Mouse (Mus musculus) liver, adult 2 months (tissue): ENCODE results near the gene Uqcc1.
A peak's percentile ranks its signal among the peaks of the same experiment; 100 is the strongest.

Source experiments
- CTCF ChIP-seq: fragments of 200-500 bp; IDR thresholded peaks from 2 replicates; pipeline ENCODE4 v1.5.1; 2011; ENCODE audit warnings: low read depth, low read length, control low read depth
- POLR2A ChIP-seq: fragments of 200-500 bp; IDR thresholded peaks from 2 replicates; pipeline ENCODE4 v1.6.1; 2011; ENCODE audit warnings: low read length, control low read depth; ENCODE audit not compliant: insufficient read depth; ENCODE audit errors: extremely low read depth

DNA sequence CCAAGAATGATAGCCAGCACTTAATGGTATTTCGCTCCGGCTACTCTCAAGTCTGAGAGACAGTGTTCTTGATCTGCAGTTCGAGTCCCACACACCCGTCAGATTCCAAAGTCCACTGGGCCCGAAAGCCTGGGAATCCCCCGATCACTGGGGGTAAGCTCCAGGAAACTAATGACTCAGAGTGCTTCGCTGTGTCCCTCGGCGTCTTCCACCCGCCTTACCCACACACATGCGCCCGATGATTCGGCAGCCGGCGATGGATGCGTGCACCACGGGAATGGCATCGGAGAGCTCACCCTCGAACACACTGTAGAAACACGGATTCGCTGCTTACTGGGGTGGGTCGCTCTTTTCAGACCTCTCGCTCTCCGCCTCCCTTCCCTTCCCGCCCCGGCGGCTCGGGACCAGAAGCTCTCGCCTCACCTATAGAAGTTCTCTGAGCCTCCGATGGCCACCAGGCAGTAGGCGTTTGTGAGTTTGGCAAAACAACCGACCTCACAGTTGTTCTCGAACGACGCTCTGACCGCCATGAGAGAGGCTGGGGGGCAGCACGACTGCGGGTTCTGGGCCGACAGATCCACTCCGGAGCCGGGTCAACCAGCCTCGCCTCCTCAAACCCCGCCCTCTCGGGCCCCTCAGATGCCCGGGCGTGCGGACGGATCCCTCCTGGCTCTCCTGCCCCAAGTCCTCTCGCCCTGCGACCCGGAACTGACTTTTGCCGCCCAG is 104.0 kb downstream of the Uqcc1 start:
- TF ChIP-seq CTCF (no peak), POLR2A (0 out of 2 replicates have a peak, but pooled peaks have one; percentile 66)
